Mouse (Mus musculus): ENCODE measurements at regions not wholly inside any gene's neighbourhood (a gene's known extent, or its start where the extent isn't known, plus 50 kb on each side); places are given as distances from the start of the nearest gene placed in this dataset.
A peak's percentile ranks its signal among the peaks of the same experiment; 100 is the strongest.
"Not testable (repeated sequence)": the region's sequence is repeated elsewhere in the genome, so short reads cannot be mapped to it uniquely, and the experiment has no call there.

- no peak for TF ChIP-seq CTCF (IDR thresholded peaks at IDR 0.05; ENCODE audit: control insufficient read depth, insufficient read depth, insufficient replicate concordance, low read depth, low read length)
- Histone ChIP-seq H3K27me3 (ENCODE audit: control insufficient read depth, insufficient read depth, low read length) (no peaks in the 10 kb centered on the region), H3K4me3 (ENCODE audit: control insufficient read depth, low read depth, low read length) (no peak overlapping the region), H3K27ac (ENCODE audit: control insufficient read depth, insufficient read depth, low read depth, low read length) (no peak overlapping the region), H3K36me3 (ENCODE audit: control insufficient read depth, insufficient read depth, low read length) (no peaks in the 10 kb centered on the region), H3K4me1 (ENCODE audit: control insufficient read depth, insufficient read depth, low read length) (no peaks in the 10 kb centered on the region; the same call in 1 of the 2 replicates)
These were observed 341.7 kb upstream of the Nrsn1 start for GRCm38 (mm10) chr13:25611986-25612385.

GRCm38 (mm10) chr13:25609641-25610040 is 339.3 kb upstream of the Nrsn1 start:
- no peaks in the 10 kb centered on the region for H3K36me3 ChIP-seq (ENCODE audit: control insufficient read depth, insufficient read depth, low read length)
- no peaks in the 10 kb centered on the region; the same call in 1 of the 2 replicates for H3K4me1 ChIP-seq (ENCODE audit: control insufficient read depth, insufficient read depth, low read length)
- no peaks in the 10 kb centered on the region for H3K27me3 ChIP-seq (ENCODE audit: control insufficient read depth, insufficient read depth, low read length)
- H3K4me3 ChIP-seq (ENCODE audit: control insufficient read depth, low read depth, low read length) = no peak overlapping the region
- TF ChIP-seq CTCF (IDR thresholded peaks at IDR 0.05; ENCODE audit: control insufficient read depth, insufficient read depth, insufficient replicate concordance, low read depth, low read length) (no peak), POLR2A (IDR thresholded peaks at IDR 0.05; ENCODE audit: control insufficient read depth, low read depth, low read length) (no peak)
- H3K27ac ChIP-seq (ENCODE audit: control insufficient read depth, insufficient read depth, low read depth, low read length) = no peak overlapping the region

GRCm38 (mm10) chr13:25609241-25609640 is 338.9 kb upstream of the Nrsn1 start:
- H3K27ac ChIP-seq (ENCODE audit: control insufficient read depth, insufficient read depth, low read depth, low read length) = no peak overlapping the region
- H3K27me3 ChIP-seq (ENCODE audit: control insufficient read depth, insufficient read depth, low read length) = no peaks in the 10 kb centered on the region

GRCm38 (mm10) chr13:25601351-25601750 is 331.0 kb upstream of the Nrsn1 start:
- not testable (repeated sequence) for H3K4me1 ChIP-seq (ENCODE audit: control insufficient read depth, insufficient read depth, low read length); H3K4me3 ChIP-seq (ENCODE audit: control insufficient read depth, low read depth, low read length); H3K36me3 ChIP-seq (ENCODE audit: control insufficient read depth, insufficient read depth, low read length); H3K27ac ChIP-seq (ENCODE audit: control insufficient read depth, insufficient read depth, low read depth, low read length); H3K27me3 ChIP-seq (ENCODE audit: control insufficient read depth, insufficient read depth, low read length)

More at GRCm38 (mm10) chr13:25609241-25609640, 338.9 kb upstream of the Nrsn1 start:
- Histone ChIP-seq H3K4me1 (ENCODE audit: control insufficient read depth, insufficient read depth, low read length) (no peaks in the 10 kb centered on the region), H3K36me3 (ENCODE audit: control insufficient read depth, insufficient read depth, low read length) (no peaks in the 10 kb centered on the region), H3K4me3 (ENCODE audit: control insufficient read depth, low read depth, low read length) (no peak overlapping the region)
- no peak for TF ChIP-seq POLR2A (IDR thresholded peaks at IDR 0.05; ENCODE audit: control insufficient read depth, low read depth, low read length)
- TF ChIP-seq CTCF (IDR thresholded peaks at IDR 0.05; ENCODE audit: control insufficient read depth, insufficient read depth, insufficient replicate concordance, low read depth, low read length) = no peak

GRCm38 (mm10) chr13:25594629-25595028 is 324.3 kb upstream of the Nrsn1 start:
- H3K27me3 ChIP-seq (ENCODE audit: control insufficient read depth, insufficient read depth, low read length) = no peaks in the 10 kb centered on the region
- no peaks in the 10 kb centered on the region for H3K36me3 ChIP-seq (ENCODE audit: control insufficient read depth, insufficient read depth, low read length)
- no peak overlapping the region for H3K4me3 ChIP-seq (ENCODE audit: control insufficient read depth, low read depth, low read length)
- TF ChIP-seq POLR2A (IDR thresholded peaks at IDR 0.05; ENCODE audit: control insufficient read depth, low read depth, low read length) = no peak
- TF ChIP-seq CTCF (IDR thresholded peaks at IDR 0.05; ENCODE audit: control insufficient read depth, insufficient read depth, insufficient replicate concordance, low read depth, low read length) = no peak
- H3K27ac ChIP-seq (ENCODE audit: control insufficient read depth, insufficient read depth, low read depth, low read length) = no peak overlapping the region
- H3K4me1 ChIP-seq (ENCODE audit: control insufficient read depth, insufficient read depth, low read length) = no peaks in the 10 kb centered on the region

GRCm38 (mm10) chr13:25570641-25571040 is 300.3 kb upstream of the Nrsn1 start:
- no peaks in the 10 kb centered on the region for H3K4me1 ChIP-seq (ENCODE audit: control insufficient read depth, insufficient read depth, low read length)
- TF ChIP-seq CTCF (IDR thresholded peaks at IDR 0.05; ENCODE audit: control insufficient read depth, insufficient read depth, insufficient replicate concordance, low read depth, low read length) (no peak), POLR2A (IDR thresholded peaks at IDR 0.05; ENCODE audit: control insufficient read depth, low read depth, low read length) (no peak)
- H3K27me3 ChIP-seq (ENCODE audit: control insufficient read depth, insufficient read depth, low read length) = no peaks in the 10 kb centered on the region
- no peak overlapping the region for H3K27ac ChIP-seq (ENCODE audit: control insufficient read depth, insufficient read depth, low read depth, low read length)
- no peak overlapping the region for H3K4me3 ChIP-seq (ENCODE audit: control insufficient read depth, low read depth, low read length)
- no peaks in the 10 kb centered on the region for H3K36me3 ChIP-seq (ENCODE audit: control insufficient read depth, insufficient read depth, low read length)

- Histone ChIP-seq H3K4me3 (ENCODE audit: control insufficient read depth, low read depth, low read length) (no peak overlapping the region; the same call in 1 of the 2 replicates), H3K36me3 (ENCODE audit: control insufficient read depth, insufficient read depth, low read length) (no peaks in the 10 kb centered on the region), H3K27ac (ENCODE audit: control insufficient read depth, insufficient read depth, low read depth, low read length) (no peak overlapping the region), H3K4me1 (ENCODE audit: control insufficient read depth, insufficient read depth, low read length) (no peaks in the 10 kb centered on the region), H3K27me3 (ENCODE audit: control insufficient read depth, insufficient read depth, low read length) (no peaks in the 10 kb centered on the region)
- TF ChIP-seq CTCF (IDR thresholded peaks at IDR 0.05; ENCODE audit: control insufficient read depth, insufficient read depth, insufficient replicate concordance, low read depth, low read length) (peak; percentile 15; the same call in 1 of the 2 replicates), POLR2A (IDR thresholded peaks at IDR 0.05; ENCODE audit: control insufficient read depth, low read depth, low read length) (no peak)
These were observed 292.4 kb upstream of the Nrsn1 start for GRCm38 (mm10) chr13:25562746-25563145.

GRCm38 (mm10) chr13:25560339-25560738 is 290.0 kb upstream of the Nrsn1 start:
- Histone ChIP-seq H3K4me3 (ENCODE audit: control insufficient read depth, low read depth, low read length) (no peak overlapping the region), H3K27me3 (ENCODE audit: control insufficient read depth, insufficient read depth, low read length) (no peaks in the 10 kb centered on the region), H3K27ac (ENCODE audit: control insufficient read depth, insufficient read depth, low read depth, low read length) (no peak overlapping the region), H3K4me1 (ENCODE audit: control insufficient read depth, insufficient read depth, low read length) (no peaks in the 10 kb centered on the region), H3K36me3 (ENCODE audit: control insufficient read depth, insufficient read depth, low read length) (no peaks in the 10 kb centered on the region)
- no peak for TF ChIP-seq POLR2A (IDR thresholded peaks at IDR 0.05; ENCODE audit: control insufficient read depth, low read depth, low read length)
- TF ChIP-seq CTCF (IDR thresholded peaks at IDR 0.05; ENCODE audit: control insufficient read depth, insufficient read depth, insufficient replicate concordance, low read depth, low read length) = no peak
